ENCODE assay signal across 10 mouse cellular contexts in the genomic region with DNA sequence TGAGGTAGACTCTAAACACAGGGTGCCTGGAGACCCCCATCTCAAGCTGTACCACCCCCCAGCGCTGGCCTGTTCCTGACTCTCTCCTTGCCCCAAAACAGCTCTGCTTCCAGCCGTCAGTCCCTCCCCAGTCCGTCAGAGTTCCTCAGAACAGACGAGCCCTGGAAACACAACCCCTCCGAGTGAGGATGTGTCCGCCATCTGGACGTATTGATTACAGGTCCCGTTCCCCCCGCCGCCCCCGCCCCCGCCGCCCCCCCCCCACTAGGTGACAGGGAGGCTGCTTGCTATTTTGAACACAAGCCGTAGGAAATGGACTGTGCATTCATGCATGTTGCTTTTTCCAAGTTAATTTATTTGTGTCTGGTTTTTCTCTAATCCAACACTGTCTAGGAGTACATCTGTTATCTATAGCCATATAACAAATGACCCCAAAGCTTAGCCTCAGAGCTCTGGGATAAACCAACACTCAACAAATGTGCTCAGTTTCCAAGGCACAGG. TPM values are rescaled to one million over a fixed set of nuclear protein-coding genes. Genes with fewer than 3 reads are reported as not detected.
DNase-seq lines count a peak whose midpoint lies in the region; ATAC-seq lines count a peak whose summit lies in the region.
"Had no signal": no experiment of that assay in that cellular context is flagged by ENCODE, and none has a peak within 500 bp of the region (broad histone marks: within the 10 kb centered on the region; RNA-seq: fewer than 3 reads in every experiment).

No protein-coding gene starts in this region.

- peak; percentile 30 for DNase-seq in hindbrain, embryonic 10.5 days (ENCODE audit: low spot score)
- no peak for DNase-seq in midbrain, embryonic 14.5 days
- DNase-seq in urinary bladder, postnatal 14 days (ENCODE audit: low spot score) = no peak
- DNase-seq in right cerebral cortex, postnatal 10 days (ENCODE audit: low spot score in 2 of 2) = no peak
- DNase-seq in cerebellum, adult 9-10 months = no peak
- DNase-seq: gastrocnemius, postnatal 36 days; kidney, postnatal 10 days had no signal

- no peaks in the 10 kb centered on the region for H3K36me3 ChIP-seq in hindbrain, embryonic 10.5 days
- H3K36me3 ChIP-seq in hindbrain, embryonic 16.5 days (ENCODE audit: control insufficient read depth, insufficient read depth, low read length) = no peaks in the 10 kb centered on the region
- H3K36me3 ChIP-seq in midbrain, embryonic 13.5 days = no peaks in the 10 kb centered on the region
- H3K36me3 ChIP-seq in midbrain, embryonic 14.5 days (ENCODE audit: control insufficient read depth, insufficient read depth, low read length) = no peaks in the 10 kb centered on the region
- H3K36me3 ChIP-seq in limb, embryonic 12.5 days = no peaks in the 10 kb centered on the region

- no peak overlapping the region for H3K9ac ChIP-seq in hindbrain, embryonic 16.5 days (ENCODE audit: low read depth, low read length)
- no peak overlapping the region for H3K9ac ChIP-seq in midbrain, embryonic 13.5 days (replicated peaks)
- no peak overlapping the region for H3K9ac ChIP-seq in midbrain, embryonic 14.5 days (replicated peaks; ENCODE audit: low read length)
- no peak overlapping the region for H3K9ac ChIP-seq in limb, embryonic 12.5 days (replicated peaks)

- peak overlapping the region; percentile 81 for H3K27ac ChIP-seq in hindbrain, embryonic 10.5 days
- no peak overlapping the region for H3K27ac ChIP-seq in hindbrain, embryonic 16.5 days (ENCODE audit: low read depth, low read length)
- no peak overlapping the region for H3K27ac ChIP-seq in midbrain, embryonic 13.5 days
- H3K27ac ChIP-seq in midbrain, embryonic 14.5 days (replicated peaks; ENCODE audit: low read depth, low read length) = no peak overlapping the region
- H3K27ac ChIP-seq in limb, embryonic 12.5 days = peak overlapping the region; percentile 69

- H3K4me3 ChIP-seq in hindbrain, embryonic 10.5 days = no peak overlapping the region
- no peak overlapping the region for H3K4me3 ChIP-seq in hindbrain, embryonic 16.5 days (ENCODE audit: low read length)
- H3K4me3 ChIP-seq in midbrain, embryonic 13.5 days (replicated peaks) = no peak overlapping the region
- no peak overlapping the region for H3K4me3 ChIP-seq in midbrain, embryonic 14.5 days (replicated peaks; ENCODE audit: low read depth, low read length)
- no peak overlapping the region for H3K4me3 ChIP-seq in limb, embryonic 12.5 days (replicated peaks)

- 45% methylated on average over 14 of the region's 14 CpGs for WGBS in hindbrain, embryonic 10.5 days
- 33% methylated on average over 14 of the region's 14 CpGs for WGBS in hindbrain, embryonic 16.5 days
- 41% methylated on average over 14 of the region's 14 CpGs for WGBS in midbrain, embryonic 13.5 days
- 38% methylated on average over 14 of the region's 14 CpGs for WGBS in midbrain, embryonic 14.5 days
- WGBS in limb, embryonic 12.5 days = 11% methylated on average over 14 of the region's 14 CpGs

- no peak overlapping the region for H3K4me2 ChIP-seq in hindbrain, embryonic 16.5 days (ENCODE audit: low read length)
- no peak overlapping the region for H3K4me2 ChIP-seq in midbrain, embryonic 13.5 days (replicated peaks)
- no peak overlapping the region for H3K4me2 ChIP-seq in midbrain, embryonic 14.5 days (ENCODE audit: low read length)
- H3K4me2 ChIP-seq in limb, embryonic 12.5 days = peak overlapping the region; percentile 37

- ATAC-seq in hindbrain, embryonic 16.5 days = no peak
- ATAC-seq in midbrain, embryonic 13.5 days = 0 out of 2 replicates have a peak, but pooled peaks have one; percentile 30
- ATAC-seq in midbrain, embryonic 14.5 days (ENCODE audit: low FRiP score, low TSS enrichment) = no peak
- ATAC-seq in limb, embryonic 12.5 days (ENCODE audit: insufficient number of reproducible peaks, insufficient read depth, low FRiP score, low TSS enrichment, low read depth) = peak; percentile 68; the same call in 1 of the 2 replicates

- H3K4me1 ChIP-seq in hindbrain, embryonic 10.5 days (replicated peaks) = peaks cover 28% of the 10 kb centered on the region
- H3K4me1 ChIP-seq in hindbrain, embryonic 16.5 days (ENCODE audit: control insufficient read depth, insufficient read depth, low read depth, low read length) = no peaks in the 10 kb centered on the region
- peaks cover 5% of the 10 kb centered on the region; the same call in 1 of the 2 replicates for H3K4me1 ChIP-seq in midbrain, embryonic 13.5 days (replicated peaks)
- no peaks in the 10 kb centered on the region for H3K4me1 ChIP-seq in midbrain, embryonic 14.5 days (ENCODE audit: control insufficient read depth, insufficient read depth, low read length)
- peaks cover 9% of the 10 kb centered on the region for H3K4me1 ChIP-seq in limb, embryonic 12.5 days (replicated peaks)

- no peaks in the 10 kb centered on the region for H3K27me3 ChIP-seq in hindbrain, embryonic 10.5 days (ENCODE audit: insufficient read depth, poor library complexity, severe bottlenecking)
- H3K27me3 ChIP-seq in hindbrain, embryonic 16.5 days (replicated peaks; ENCODE audit: control insufficient read depth, insufficient read depth, low read length) = no peaks in the 10 kb centered on the region
- no peaks in the 10 kb centered on the region for H3K27me3 ChIP-seq in midbrain, embryonic 13.5 days
- H3K27me3 ChIP-seq in midbrain, embryonic 14.5 days (ENCODE audit: control insufficient read depth, insufficient read depth, low read length) = no peaks in the 10 kb centered on the region
- H3K27me3 ChIP-seq in limb, embryonic 12.5 days = no peaks in the 10 kb centered on the region; the same call in 1 of the 2 replicates

- H3K9me3 ChIP-seq in hindbrain, embryonic 10.5 days = no peaks in the 10 kb centered on the region
- no peaks in the 10 kb centered on the region for H3K9me3 ChIP-seq in hindbrain, embryonic 16.5 days (ENCODE audit: control insufficient read depth, low read length)
- H3K9me3 ChIP-seq in midbrain, embryonic 13.5 days = no peaks in the 10 kb centered on the region
- no peaks in the 10 kb centered on the region for H3K9me3 ChIP-seq in midbrain, embryonic 14.5 days (ENCODE audit: control insufficient read depth, low read length)
- no peaks in the 10 kb centered on the region for H3K9me3 ChIP-seq in limb, embryonic 12.5 days

RNA-seq across cellular contexts. Expression of gene Ncbp1, which starts 37.2 kb away (rescaled TPM):
- 108 and 123 TPM in 2 replicates for polyA plus RNA-seq in hindbrain, embryonic 10.5 days (2016; fragmentation: Nextera tagmentation; extraction: Ambion mirVana)
- 61.4 and 71.7 TPM in 2 replicates for polyA plus RNA-seq in hindbrain, embryonic 16.5 days (2015; fragmentation: Nextera tagmentation; extraction: Ambion mirVana)
- polyA plus RNA-seq in midbrain, embryonic 13.5 days (2015; fragmentation: Nextera tagmentation; extraction: Ambion mirVana) = 97.4 and 98.3 TPM in 2 replicates
- 72.7 and 100 TPM in 2 replicates for polyA plus RNA-seq in midbrain, embryonic 14.5 days (2014; fragmentation: Nextera tagmentation; extraction: Ambion mirVana)
- 102 and 104 TPM in 2 replicates for polyA plus RNA-seq in limb, embryonic 12.5 days (2016; fragmentation: Nextera tagmentation; extraction: Ambion mirVana)

RNA-seq across cellular contexts. Expression of gene Tstd2, which starts 37.2 kb away (rescaled TPM):
- 57.2 and 64.0 TPM in 2 replicates for polyA plus RNA-seq in hindbrain, embryonic 10.5 days (2016; fragmentation: Nextera tagmentation; extraction: Ambion mirVana)
- polyA plus RNA-seq in hindbrain, embryonic 16.5 days (2015; fragmentation: Nextera tagmentation; extraction: Ambion mirVana) = 19.2 and 26.2 TPM in 2 replicates
- 44.1 and 47.4 TPM in 2 replicates for polyA plus RNA-seq in midbrain, embryonic 13.5 days (2015; fragmentation: Nextera tagmentation; extraction: Ambion mirVana)
- 23.5 and 24.6 TPM in 2 replicates for polyA plus RNA-seq in midbrain, embryonic 14.5 days (2014; fragmentation: Nextera tagmentation; extraction: Ambion mirVana)
- polyA plus RNA-seq in limb, embryonic 12.5 days (2016; fragmentation: Nextera tagmentation; extraction: Ambion mirVana) = 55.7 and 66.0 TPM in 2 replicates

Comparison
In these comparisons a context has a peak if more than half of its experiments do, and no peak if none do; other contexts are left out.
1. H3K27ac ChIP-seq: peak in hindbrain, embryonic 10.5 days (single experiment) and limb, embryonic 12.5 days (single experiment); none in hindbrain, embryonic 16.5 days (single experiment), midbrain, embryonic 13.5 days (single experiment) and midbrain, embryonic 14.5 days (single experiment).
2. ATAC-seq: peak in midbrain, embryonic 13.5 days (single experiment) and limb, embryonic 12.5 days (single experiment); none in hindbrain, embryonic 16.5 days (single experiment) and midbrain, embryonic 14.5 days (single experiment).